Comparison of ENCODE assay signal across 25 mouse cellular contexts in the genomic region with DNA sequence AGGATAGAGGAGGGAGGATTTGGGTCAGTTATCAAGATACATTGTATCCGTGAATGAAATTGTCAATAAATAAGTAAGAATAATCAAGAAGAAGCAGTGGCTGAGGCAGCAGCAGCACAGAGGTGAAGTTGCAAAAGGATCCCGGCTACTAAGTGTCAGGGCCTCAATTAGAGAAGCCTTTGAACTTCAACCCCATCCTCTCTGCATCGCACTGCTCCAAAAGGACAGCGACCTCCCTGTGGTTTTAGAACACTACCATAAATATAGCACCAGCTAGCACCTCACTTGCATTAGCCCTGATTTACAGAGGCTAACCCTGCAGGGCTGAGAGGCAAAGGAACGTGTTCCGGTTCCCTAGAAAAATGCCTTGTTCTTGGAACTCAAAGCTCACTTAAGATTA. TPM values are rescaled to one million over a fixed set of nuclear protein-coding genes. Genes with fewer than 3 reads are reported as not detected.
DNase-seq lines count a peak whose midpoint lies in the region; ATAC-seq and TF ChIP-seq lines count a peak whose summit lies in the region.
"Had no signal": no experiment of that assay in that cellular context is flagged by ENCODE, and none has a peak within 500 bp of the region (broad histone marks: within the 10 kb centered on the region; RNA-seq: fewer than 3 reads in every experiment).

No protein-coding gene starts in this region.

- peak; percentile 38 for DNase-seq in kidney, adult 11 months
- no peak for DNase-seq in liver, embryonic 11.5 days (ENCODE audit: low spot score)
- DNase-seq in right cerebral cortex, postnatal 14 days: no peak
- no peak for DNase-seq in adrenal gland, postnatal 14 days
- DNase-seq: cerebellum, adult 9-11 months; heart, postnatal 10 days; liver, embryonic 13.5 days; retina, postnatal 1 day had no signal

- ATAC-seq in kidney, embryonic 14.5 days (ENCODE audit: low FRiP score, low TSS enrichment): no peak
- no peak for ATAC-seq in kidney, embryonic 15.5 days (replicated peaks; ENCODE audit: low FRiP score)
- no peak for ATAC-seq in midbrain, embryonic 15.5 days (replicated peaks)
- no peak for ATAC-seq in liver, embryonic 11.5 days (replicated peaks; ENCODE audit: low FRiP score)
- ATAC-seq: forebrain, embryonic 15.5 days had no signal

- no peak overlapping the region for H3K4me2 ChIP-seq in kidney, embryonic 14.5 days (replicated peaks; ENCODE audit: low read depth, low read length)
- H3K4me2 ChIP-seq in kidney, embryonic 15.5 days: 0 out of 2 replicates have a peak overlapping the region, but pooled peaks have one; percentile 91
- H3K4me2 ChIP-seq in midbrain, embryonic 15.5 days: peak overlapping the region; percentile 91; the same call in 1 of the 2 replicates
- no peak overlapping the region for H3K4me2 ChIP-seq in liver, embryonic 11.5 days
- H3K4me2 ChIP-seq: embryonic facial prominence, embryonic 12.5 days; forebrain, embryonic 15.5 days; heart, embryonic 11.5 days; limb, embryonic 12.5 days; liver, embryonic 13.5 days had no signal

- H3K9ac ChIP-seq in kidney, embryonic 14.5 days (ENCODE audit: low read depth, low read length): no peak overlapping the region
- H3K9ac ChIP-seq in kidney, embryonic 15.5 days: no peak overlapping the region
- H3K9ac ChIP-seq in midbrain, embryonic 15.5 days: no peak overlapping the region
- H3K9ac ChIP-seq in liver, embryonic 11.5 days (ENCODE audit: low read depth, low read length): no peak overlapping the region
- H3K9ac ChIP-seq: embryonic facial prominence, embryonic 12.5 days; forebrain, embryonic 15.5 days; limb, embryonic 12.5 days; liver, embryonic 13.5 days; lung, embryonic 15.5 days had no signal

- H3K4me1 ChIP-seq in kidney, embryonic 14.5 days (ENCODE audit: control insufficient read depth, insufficient read depth, low read length): peaks cover 4% of the 10 kb centered on the region; the same call in 1 of the 2 replicates
- peaks cover 88% of the 10 kb centered on the region for H3K4me1 ChIP-seq in E14TG2a.4 (replicated peaks; ENCODE audit: low read depth, low read length)
- peaks cover 54% of the 10 kb centered on the region for H3K4me1 ChIP-seq in kidney, embryonic 15.5 days
- H3K4me1 ChIP-seq in midbrain, embryonic 15.5 days: peaks cover 43% of the 10 kb centered on the region
- 0 out of 2 replicates have a peak, but pooled peaks cover 12% of the 10 kb centered on the region for H3K4me1 ChIP-seq in liver, embryonic 11.5 days (replicated peaks; ENCODE audit: control insufficient read depth, insufficient read depth, low read length)

- no peak for TF ChIP-seq CTCF in E14TG2a.4 (conservative IDR thresholded peaks at IDR 0.05; ENCODE audit: low read length)

- no peak overlapping the region for H3K27ac ChIP-seq in kidney, embryonic 14.5 days (ENCODE audit: low read depth, low read length)
- H3K27ac ChIP-seq in kidney, embryonic 15.5 days: no peak overlapping the region
- H3K27ac ChIP-seq in midbrain, embryonic 15.5 days: no peak overlapping the region
- no peak overlapping the region for H3K27ac ChIP-seq in liver, embryonic 11.5 days (ENCODE audit: low read depth, low read length)
- H3K27ac ChIP-seq: embryonic facial prominence, embryonic 12.5 days; forebrain, embryonic 15.5 days; limb, embryonic 12.5 days; liver, embryonic 13.5 days; lung, embryonic 15.5 days had no signal

- 25% methylated on average over 6 of the region's 6 CpGs for WGBS in kidney, embryonic 14.5 days
- 29% methylated on average over 6 of the region's 6 CpGs for WGBS in kidney, embryonic 15.5 days
- WGBS in midbrain, embryonic 15.5 days: 58% methylated on average over 6 of the region's 6 CpGs
- 47% methylated on average over 6 of the region's 6 CpGs for WGBS in liver, embryonic 11.5 days

- no peaks in the 10 kb centered on the region for H3K27me3 ChIP-seq in kidney, embryonic 14.5 days (ENCODE audit: control insufficient read depth, insufficient read depth, low read length)
- H3K27me3 ChIP-seq in E14TG2a.4 (ENCODE audit: insufficient read depth, low read length): peaks cover 21% of the 10 kb centered on the region
- peaks cover 4% of the 10 kb centered on the region; the same call in 1 of the 2 replicates for H3K27me3 ChIP-seq in kidney, embryonic 15.5 days
- H3K27me3 ChIP-seq in midbrain, embryonic 15.5 days (replicated peaks): 0 out of 2 replicates have a peak, but pooled peaks cover 3% of the 10 kb centered on the region
- H3K27me3 ChIP-seq in liver, embryonic 11.5 days (replicated peaks; ENCODE audit: control insufficient read depth, insufficient read depth, low read length): peaks cover 35% of the 10 kb centered on the region

- no peaks in the 10 kb centered on the region for H3K36me3 ChIP-seq in kidney, embryonic 14.5 days (ENCODE audit: control insufficient read depth, insufficient read depth, low read length)
- peaks cover 22% of the 10 kb centered on the region for H3K36me3 ChIP-seq in E14TG2a.4 (ENCODE audit: insufficient read depth, low read length)
- no peaks in the 10 kb centered on the region for H3K36me3 ChIP-seq in kidney, embryonic 15.5 days
- no peaks in the 10 kb centered on the region for H3K36me3 ChIP-seq in midbrain, embryonic 15.5 days (replicated peaks)
- H3K36me3 ChIP-seq in liver, embryonic 11.5 days (ENCODE audit: control insufficient read depth, insufficient read depth, low read length): no peaks in the 10 kb centered on the region
- H3K36me3 ChIP-seq: embryonic facial prominence, embryonic 12.5 days; forebrain, embryonic 15.5 days; limb, embryonic 12.5 days; liver, embryonic 13.5 days; lung, embryonic 15.5 days had no signal

- no peaks in the 10 kb centered on the region for H3K9me3 ChIP-seq in kidney, embryonic 14.5 days (ENCODE audit: control insufficient read depth, low read length)
- no peaks in the 10 kb centered on the region for H3K9me3 ChIP-seq in E14TG2a.4 (ENCODE audit: low read length)
- H3K9me3 ChIP-seq in kidney, embryonic 15.5 days (replicated peaks): no peaks in the 10 kb centered on the region
- no peaks in the 10 kb centered on the region for H3K9me3 ChIP-seq in midbrain, embryonic 15.5 days
- no peaks in the 10 kb centered on the region for H3K9me3 ChIP-seq in liver, embryonic 11.5 days (ENCODE audit: control insufficient read depth, low read length)
- H3K9me3 ChIP-seq: embryonic facial prominence, embryonic 12.5 days; forebrain, embryonic 15.5 days; limb, embryonic 12.5 days; liver, embryonic 13.5 days; lung, embryonic 15.5 days had no signal

- H3K4me3 ChIP-seq in kidney, embryonic 14.5 days (ENCODE audit: low read length): no peak overlapping the region
- peak overlapping the region; percentile 93 for H3K4me3 ChIP-seq in E14TG2a.4 (replicated peaks; ENCODE audit: low read length)
- H3K4me3 ChIP-seq in kidney, embryonic 15.5 days (replicated peaks): no peak overlapping the region
- no peak overlapping the region for H3K4me3 ChIP-seq in midbrain, embryonic 15.5 days
- no peak overlapping the region for H3K4me3 ChIP-seq in liver, embryonic 11.5 days (ENCODE audit: low read depth, low read length)
- H3K4me3 ChIP-seq: embryonic facial prominence, embryonic 12.5 days; forebrain, embryonic 15.5 days; limb, embryonic 12.5 days; liver, embryonic 13.5 days had no signal

RNA-seq across cellular contexts. Expression of gene Stx3, which starts 2.5 kb away (rescaled TPM):
- 19.8 and 20.9 TPM in 2 replicates for polyA plus RNA-seq in kidney, embryonic 14.5 days (2014; fragmentation: Nextera tagmentation; extraction: Ambion mirVana)
- 20.4 TPM in 2 replicates for polyA plus RNA-seq in kidney, embryonic 15.5 days (2015; fragmentation: Nextera tagmentation; extraction: Ambion mirVana)
- 28.9 and 34.2 TPM in 2 replicates for polyA plus RNA-seq in midbrain, embryonic 15.5 days (2015; fragmentation: Nextera tagmentation; extraction: Ambion mirVana)
- polyA plus RNA-seq in liver, embryonic 11.5 days (2014; fragmentation: Nextera tagmentation; extraction: Ambion mirVana): 5.0 and 7.0 TPM in 2 replicates
- 8.0 and 10.1 TPM in 2 replicates for total RNA-seq in adrenal gland, postnatal 14 days (2021)

RNA-seq across cellular contexts. Expression of gene Olfr1417, which starts 22.3 kb away (rescaled TPM):
- 0.12 TPM in 1 of 2 replicates, not detected in the other for polyA plus RNA-seq in kidney, embryonic 14.5 days (2014; fragmentation: Nextera tagmentation; extraction: Ambion mirVana)
- polyA plus RNA-seq in kidney, embryonic 15.5 days (2015; fragmentation: Nextera tagmentation; extraction: Ambion mirVana): not detected in 2 replicates
- 0.09 TPM in 1 of 2 replicates, not detected in the other for polyA plus RNA-seq in midbrain, embryonic 15.5 days (2015; fragmentation: Nextera tagmentation; extraction: Ambion mirVana)
- not detected in 2 replicates for polyA plus RNA-seq in liver, embryonic 11.5 days (2014; fragmentation: Nextera tagmentation; extraction: Ambion mirVana)
- total RNA-seq in adrenal gland, postnatal 14 days (2021): not detected in 2 replicates
- total RNA-seq: CH12.LX; gastrocnemius, postnatal 4 days; heart, postnatal 10 days; layer of hippocampus, postnatal 14 days; left cerebral cortex, postnatal 10 days had no signal
- polyA plus RNA-seq: embryonic facial prominence, embryonic 12.5 days; forebrain, embryonic 15.5 days; heart, embryonic 11.5 days; limb, embryonic 12.5 days; liver, embryonic 13.5 days; lung, embryonic 15.5 days; macrophage; neural tube, embryonic 11.5 days; thymus, postnatal 0 days had no signal

RNA-seq across cellular contexts. Expression of gene Olfr1418, which starts 44.2 kb away (rescaled TPM):
- polyA plus RNA-seq in kidney, embryonic 14.5 days (2014; fragmentation: Nextera tagmentation; extraction: Ambion mirVana): not detected in 2 replicates
- polyA plus RNA-seq in kidney, embryonic 15.5 days (2015; fragmentation: Nextera tagmentation; extraction: Ambion mirVana): not detected in 2 replicates
- not detected in 2 replicates for polyA plus RNA-seq in midbrain, embryonic 15.5 days (2015; fragmentation: Nextera tagmentation; extraction: Ambion mirVana)
- not detected in 2 replicates for polyA plus RNA-seq in liver, embryonic 11.5 days (2014; fragmentation: Nextera tagmentation; extraction: Ambion mirVana)
- not detected in 2 replicates for total RNA-seq in adrenal gland, postnatal 14 days (2021)
- total RNA-seq: CH12.LX; gastrocnemius, postnatal 4 days; heart, postnatal 10 days; layer of hippocampus, postnatal 14 days; left cerebral cortex, postnatal 10 days had no signal
- polyA plus RNA-seq: embryonic facial prominence, embryonic 12.5 days; forebrain, embryonic 15.5 days; heart, embryonic 11.5 days; hindbrain, embryonic 11.5 days; limb, embryonic 12.5 days; liver, embryonic 13.5 days; lung, embryonic 15.5 days; macrophage; neural tube, embryonic 11.5 days; thymus, postnatal 0 days had no signal

RNA-seq across cellular contexts. Expression of gene Mrpl16, which starts 46.5 kb away (rescaled TPM):
- polyA plus RNA-seq in kidney, embryonic 14.5 days (2014; fragmentation: Nextera tagmentation; extraction: Ambion mirVana): 59.8 and 64.9 TPM in 2 replicates
- 52.2 and 52.6 TPM in 2 replicates for polyA plus RNA-seq in kidney, embryonic 15.5 days (2015; fragmentation: Nextera tagmentation; extraction: Ambion mirVana)
- polyA plus RNA-seq in midbrain, embryonic 15.5 days (2015; fragmentation: Nextera tagmentation; extraction: Ambion mirVana): 40.9 and 42.7 TPM in 2 replicates
- polyA plus RNA-seq in liver, embryonic 11.5 days (2014; fragmentation: Nextera tagmentation; extraction: Ambion mirVana): 72.8 and 76.5 TPM in 2 replicates
- 76.5 and 79.8 TPM in 2 replicates for total RNA-seq in adrenal gland, postnatal 14 days (2021)

RNA-seq across cellular contexts. Expression of gene Olfr1419, which starts 58.2 kb away (rescaled TPM):
- polyA plus RNA-seq in kidney, embryonic 14.5 days (2014; fragmentation: Nextera tagmentation; extraction: Ambion mirVana): not detected in 2 replicates
- polyA plus RNA-seq in kidney, embryonic 15.5 days (2015; fragmentation: Nextera tagmentation; extraction: Ambion mirVana): not detected in 2 replicates
- 0.05 TPM in 1 of 2 replicates, not detected in the other for polyA plus RNA-seq in midbrain, embryonic 15.5 days (2015; fragmentation: Nextera tagmentation; extraction: Ambion mirVana)
- not detected in 2 replicates for polyA plus RNA-seq in liver, embryonic 11.5 days (2014; fragmentation: Nextera tagmentation; extraction: Ambion mirVana)
- not detected in 2 replicates for total RNA-seq in adrenal gland, postnatal 14 days (2021)
- total RNA-seq: CH12.LX; gastrocnemius, postnatal 4 days; heart, postnatal 10 days; layer of hippocampus, postnatal 14 days; left cerebral cortex, postnatal 10 days had no signal
- polyA plus RNA-seq: embryonic facial prominence, embryonic 12.5 days; forebrain, embryonic 15.5 days; heart, embryonic 11.5 days; hindbrain, embryonic 11.5 days; limb, embryonic 12.5 days; liver, embryonic 13.5 days; lung, embryonic 15.5 days; macrophage; neural tube, embryonic 11.5 days; thymus, postnatal 0 days had no signal

Comparison
In these comparisons a context has a peak if more than half of its experiments do, and no peak if none do; other contexts are left out.
1. H3K4me2 ChIP-seq: peak in kidney, embryonic 15.5 days (single experiment) and midbrain, embryonic 15.5 days (single experiment); none in kidney, embryonic 14.5 days (single experiment) and liver, embryonic 11.5 days (single experiment).